Mouse (Mus musculus) midbrain, embryonic 14.5 days (tissue): ENCODE data around the gene Hibadh. TPM values are rescaled to one million over a fixed set of nuclear protein-coding genes. Genes with fewer than 3 reads are reported as not detected.

ENCODE experiments used
- ATAC-seq: fragments of 200-750 bp; cut with Nextera tagmentation; 2 replicates; pipeline ENCODE4 v1.8.0; 2017; ENCODE audit warnings: moderate number of reproducible peaks, moderate library complexity; ENCODE audit not compliant: low FRiP score, low TSS enrichment
- DNase-seq: peaks from one replicate; pipeline ENCODE4 v3.0.0-alpha.2; 2015
- H3K27ac ChIP-seq: fragments of 300-500 bp; sonication (generic); replicated peaks from 2 replicates; pipeline ENCODE4 v1.5.1; 2014; ENCODE audit warnings: mild to moderate bottlenecking, low read depth, low read length, moderate library complexity
- H3K27me3 ChIP-seq: fragments of 300-500 bp; sonication (generic); 2 replicates; pipeline ENCODE4 v1.6.1; 2014; ENCODE audit warnings: low read length, control low read depth, mixed read lengths; ENCODE audit not compliant: control insufficient read depth, insufficient read depth
- H3K36me3 ChIP-seq: fragments of 300-500 bp; sonication (generic); 2 replicates; pipeline ENCODE4 v1.6.1; 2014; ENCODE audit warnings: low read length, control low read depth; ENCODE audit not compliant: control insufficient read depth, insufficient read depth
- H3K4me1 ChIP-seq: fragments of 300-500 bp; sonication (generic); 2 replicates; pipeline ENCODE4 v1.6.1; 2014; ENCODE audit warnings: mild to moderate bottlenecking, antibody characterized with exemption, low read length, control low read depth; ENCODE audit not compliant: control insufficient read depth, insufficient read depth
- H3K4me2 ChIP-seq: fragments of 300-500 bp; sonication (generic); 2 replicates; pipeline ENCODE4 v1.6.1; 2014; ENCODE audit warnings: mild to moderate bottlenecking, low read length, moderate library complexity
- H3K4me3 ChIP-seq: fragments of 300-500 bp; sonication (generic); replicated peaks from 2 replicates; pipeline ENCODE4 v1.5.1; 2014; ENCODE audit warnings: low read depth, low read length
- H3K9ac ChIP-seq: fragments of 300-500 bp; sonication (generic); replicated peaks from 2 replicates; pipeline ENCODE4 v1.6.1; 2014; ENCODE audit warnings: mild to moderate bottlenecking, low read length, moderate library complexity
- H3K9me3 ChIP-seq: fragments of 300-500 bp; sonication (generic); 2 replicates; pipeline ENCODE4 v1.6.1; 2016; ENCODE audit warnings: low read length, control low read depth, mixed read lengths; ENCODE audit not compliant: control insufficient read depth
- WGBS: fragments of 180-500 bp; shearing (Covaris S2); extraction: QIAGEN DNeasy Blood & Tissue Kit; methylation state at CpG from one replicate; pipeline ENCODE4 v1.1.7; 2014; 5-methylcytosine and 5-hydroxymethylcytosine counted together
- polyA plus RNA-seq: library from polyadenylated mRNA; unstranded; fragments of >200 nt; fragmentation: Nextera tagmentation; extraction: Ambion mirVana; gene quantifications from 2 replicates; pipeline ENCODE4 v1.2.1, GENCODE M21; 2014

Gene Hibadh
- polyA plus RNA-seq, 1 experiment from 2014 or later: 40.8 TPM

GRCm38 (mm10) chr6:52577270-52577669 is 62.9 kb downstream of the Hibadh start:
- Histone ChIP-seq H3K36me3 (no peaks in the 10 kb centered on the region), H3K4me2 (no peak overlapping the region), H3K27ac (no peak overlapping the region), H3K4me3 (no peak overlapping the region), H3K4me1 (peaks cover 3% of the 10 kb centered on the region; the same call in 1 of the 2 replicates), H3K9me3 (no peaks in the 10 kb centered on the region), H3K9ac (no peak overlapping the region), H3K27me3 (no peaks in the 10 kb centered on the region)
- DNase-seq (peak; percentile 83), ATAC-seq (no peak)
- WGBS: 32% methylated on average over 4 of the region's 4 CpGs

DNA sequence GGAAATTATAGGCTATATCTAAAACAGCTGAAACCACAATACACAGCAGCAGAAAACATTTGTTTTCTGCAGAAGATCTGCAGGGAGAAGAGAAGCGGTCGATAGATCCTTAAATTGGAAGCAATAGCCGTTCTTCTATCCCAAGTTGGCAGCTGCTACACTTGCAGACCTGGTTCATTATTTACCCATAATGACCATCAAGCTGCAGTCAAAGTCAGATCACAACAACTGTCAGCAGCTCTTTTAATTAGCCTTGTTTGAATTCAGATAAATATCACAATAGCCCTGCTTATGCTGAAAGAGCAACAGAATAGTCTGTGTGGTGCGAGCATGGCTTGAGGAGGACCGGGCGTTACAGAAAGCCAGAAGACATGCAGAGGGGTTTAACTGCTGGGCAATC is 71.5 kb downstream of the Hibadh start:
- ATAC-seq: no peak
- Histone ChIP-seq H3K27ac (no peak overlapping the region), H3K4me3 (no peak overlapping the region), H3K4me1 (peaks cover 17% of the 10 kb centered on the region), H3K36me3 (no peaks in the 10 kb centered on the region), H3K4me2 (no peak overlapping the region), H3K9me3 (no peaks in the 10 kb centered on the region), H3K27me3 (peaks cover 17% of the 10 kb centered on the region), H3K9ac (no peak overlapping the region)
- WGBS: 76% methylated on average over 6 of the region's 6 CpGs
- no peak for DNase-seq

DNA sequence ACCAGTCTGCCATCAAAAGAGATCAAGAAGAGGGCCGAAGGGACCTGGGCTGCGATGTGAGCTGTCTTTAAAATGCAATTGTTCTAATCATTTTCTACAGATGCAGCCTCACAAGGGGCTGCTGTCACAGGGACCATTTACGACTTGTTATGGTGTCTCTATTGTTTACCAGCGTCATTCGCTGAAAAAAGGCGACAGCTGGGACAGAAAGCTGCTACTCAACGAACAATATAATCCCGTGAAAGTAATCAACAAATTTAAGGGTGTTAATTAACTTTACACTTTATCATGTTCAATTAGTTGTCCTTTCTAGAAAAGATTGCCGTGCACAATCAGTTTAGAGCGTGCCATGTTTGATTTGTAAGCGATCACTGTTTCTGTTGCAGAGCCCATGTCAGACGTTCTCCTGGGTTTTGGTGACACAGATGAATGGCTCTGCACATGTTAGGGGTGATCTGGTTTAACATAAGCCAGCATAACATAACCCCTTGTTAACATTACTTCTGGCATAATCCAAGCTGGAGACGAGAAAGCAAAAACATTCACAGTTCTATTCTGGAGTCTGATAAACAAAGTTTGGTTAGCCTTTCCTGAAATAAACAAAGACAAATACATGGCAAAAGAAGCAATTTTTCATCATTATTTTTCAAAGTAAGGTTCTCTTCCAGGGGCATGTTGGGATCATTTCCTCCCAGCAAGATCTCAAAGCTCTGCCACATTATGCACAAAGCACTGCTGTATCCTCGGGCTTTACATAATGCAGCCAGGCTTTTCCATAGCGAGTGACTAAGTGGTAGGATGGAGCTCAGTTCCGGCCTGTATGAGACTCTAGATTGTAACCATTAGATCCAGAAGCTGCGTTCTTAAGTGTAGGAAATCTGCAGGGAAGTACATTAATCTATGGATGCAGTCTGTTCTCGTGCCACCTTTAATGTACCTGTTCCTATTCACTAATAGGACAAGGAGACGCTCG is 72.6 kb downstream of the Hibadh start:
- Histone ChIP-seq H3K27me3 (peaks cover 17% of the 10 kb centered on the region), H3K4me3 (no peak overlapping the region), H3K4me2 (peak overlapping the region; percentile 11; the same call in 1 of the 2 replicates), H3K9me3 (no peaks in the 10 kb centered on the region), H3K9ac (no peak overlapping the region), H3K27ac (no peak overlapping the region), H3K4me1 (peaks cover 17% of the 10 kb centered on the region), H3K36me3 (no peaks in the 10 kb centered on the region)
- DNase-seq (peak; percentile 58), ATAC-seq (no peak)
- WGBS: 29% methylated on average over 20 of the region's 20 CpGs

- Histone ChIP-seq H3K9me3 (no peaks in the 10 kb centered on the region), H3K27me3 (peaks cover 7% of the 10 kb centered on the region), H3K4me2 (no peak overlapping the region), H3K36me3 (no peaks in the 10 kb centered on the region), H3K4me3 (no peak overlapping the region), H3K9ac (no peak overlapping the region), H3K4me1 (peaks cover 17% of the 10 kb centered on the region), H3K27ac (no peak overlapping the region)
- WGBS: 43% methylated on average over 5 of the region's 5 CpGs
- DNase-seq (no peak), ATAC-seq (no peak)
Observed at GRCm38 (mm10) chr6:52565210-52565609, 75.0 kb downstream of the Hibadh start.

- no peaks in the 10 kb centered on the region for H3K27me3 ChIP-seq
- WGBS: 88% methylated on average over 4 of the region's 4 CpGs
- H3K4me1 ChIP-seq: peaks cover 13% of the 10 kb centered on the region
- H3K27ac ChIP-seq: no peak overlapping the region
- H3K9ac ChIP-seq: no peak overlapping the region
- no peak for ATAC-seq
- H3K4me3 ChIP-seq: no peak overlapping the region
- DNase-seq: no peak
- H3K4me2 ChIP-seq: no peak overlapping the region
- no peaks in the 10 kb centered on the region for H3K9me3 ChIP-seq
- no peaks in the 10 kb centered on the region for H3K36me3 ChIP-seq
Observed at GRCm38 (mm10) chr6:52562994-52563393, 77.2 kb downstream of the Hibadh start.

- Histone ChIP-seq H3K27ac (no peak overlapping the region), H3K9ac (no peak overlapping the region), H3K4me2 (no peak overlapping the region), H3K36me3 (no peaks in the 10 kb centered on the region), H3K4me1 (no peaks in the 10 kb centered on the region), H3K4me3 (no peak overlapping the region), H3K27me3 (no peaks in the 10 kb centered on the region), H3K9me3 (no peaks in the 10 kb centered on the region)
- DNase-seq (no peak), ATAC-seq (no peak)
- 62% methylated on average over 3 of the region's 3 CpGs for WGBS
Observed at GRCm38 (mm10) chr6:52559041-52559440, 81.1 kb downstream of the Hibadh start.

- no peak overlapping the region for H3K27ac ChIP-seq
- no peaks in the 10 kb centered on the region for H3K9me3 ChIP-seq
- 65% methylated on average over 4 of the region's 4 CpGs for WGBS
- peaks cover 3% of the 10 kb centered on the region; the same call in 1 of the 2 replicates for H3K36me3 ChIP-seq
- DNase-seq: no peak
- ATAC-seq: no peak
- H3K4me3 ChIP-seq: no peak overlapping the region
- no peaks in the 10 kb centered on the region for H3K4me1 ChIP-seq
- no peak overlapping the region for H3K4me2 ChIP-seq
- H3K27me3 ChIP-seq: no peaks in the 10 kb centered on the region
- no peak overlapping the region for H3K9ac ChIP-seq
Observed at GRCm38 (mm10) chr6:52544376-52544775, 95.8 kb downstream of the Hibadh start.

DNA sequence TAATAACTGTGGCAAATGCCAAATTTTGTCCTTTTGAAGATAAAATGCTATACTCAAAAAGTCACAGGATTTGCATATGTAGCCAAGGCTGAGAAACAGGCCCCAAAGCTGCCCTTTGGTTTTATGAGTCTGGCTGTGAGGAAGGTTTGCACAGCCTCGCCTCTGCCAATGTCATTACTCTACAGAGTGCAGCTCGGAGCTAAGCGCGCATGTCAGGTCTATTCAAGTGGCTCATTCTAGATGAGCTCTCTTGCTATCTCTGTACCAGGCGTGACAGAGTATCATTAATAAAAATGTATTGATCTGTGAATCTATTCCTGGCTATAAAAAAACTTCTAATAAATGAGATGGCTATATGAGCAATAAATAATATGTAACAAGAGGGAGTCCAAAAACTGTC is 97.7 kb downstream of the Hibadh start:
- ATAC-seq (no peak), DNase-seq (no peak)
- H3K4me3 ChIP-seq: no peak overlapping the region
- no peaks in the 10 kb centered on the region for H3K4me1 ChIP-seq
- no peaks in the 10 kb centered on the region for H3K27me3 ChIP-seq
- H3K9ac ChIP-seq: no peak overlapping the region
- 65% methylated on average over 5 of the region's 5 CpGs for WGBS
- H3K36me3 ChIP-seq: peaks cover 3% of the 10 kb centered on the region; the same call in 1 of the 2 replicates
- no peak overlapping the region for H3K4me2 ChIP-seq
- no peak overlapping the region for H3K27ac ChIP-seq
- H3K9me3 ChIP-seq: peaks cover under 1% of the 10 kb centered on the region; the same call in 1 of the 2 replicates

GRCm38 (mm10) chr6:52539911-52540310 is 100.3 kb downstream of the Hibadh start:
- H3K4me1 ChIP-seq: no peaks in the 10 kb centered on the region
- 13% methylated on average over 2 of the region's 2 CpGs for WGBS
- ATAC-seq (no peak), DNase-seq (no peak)
- H3K36me3 ChIP-seq: no peaks in the 10 kb centered on the region
- no peak overlapping the region for H3K27ac ChIP-seq
- no peaks in the 10 kb centered on the region for H3K27me3 ChIP-seq
- no peak overlapping the region for H3K4me2 ChIP-seq
- H3K4me3 ChIP-seq: no peak overlapping the region
- no peak overlapping the region for H3K9ac ChIP-seq
- peaks cover 9% of the 10 kb centered on the region for H3K9me3 ChIP-seq
